Mouse (Mus musculus): ENCODE results near the gene Slc22a8. TPM values are rescaled to one million over a fixed set of nuclear protein-coding genes. Genes with fewer than 3 reads are reported as not detected.
A peak's percentile ranks its signal among the peaks of the same experiment; 100 is the strongest.

Slc22a8 gene
- polyA plus RNA-seq, 1 experiment, result 0.38 TPM

GRCm38 (mm10) chr19:8599229-8599628 is 8.2 kb downstream of the Slc22a8 start:
- no peak for DNase-seq (ENCODE audit: low read depth)

GRCm38 (mm10) chr19:8601922-8602321 is 10.9 kb downstream of the Slc22a8 start:
- no peak for DNase-seq (ENCODE audit: low read depth)

GRCm38 (mm10) chr19:8602914-8603313 is 11.9 kb downstream of the Slc22a8 start:
- no peak for DNase-seq (ENCODE audit: low read depth)

GRCm38 (mm10) chr19:8604536-8605240 is 13.6 kb downstream of the Slc22a8 start:
- DNase-seq (ENCODE audit: low read depth), result no peak

- no peak for DNase-seq (ENCODE audit: low read depth)
These were observed 14.1 kb downstream of the Slc22a8 start for GRCm38 (mm10) chr19:8605241-8605558.

GRCm38 (mm10) chr19:8611358-8612123 is 20.5 kb downstream of the Slc22a8 start:
- DNase-seq (ENCODE audit: low read depth), result peak; percentile 79

- no peak for DNase-seq (ENCODE audit: low read depth)
These were observed 22.1 kb downstream of the Slc22a8 start for GRCm38 (mm10) chr19:8613111-8613510.

- DNase-seq (ENCODE audit: low read depth), result no peak
These were observed 23.3 kb downstream of the Slc22a8 start for GRCm38 (mm10) chr19:8614343-8614742.

- DNase-seq (ENCODE audit: low read depth), result no peak
These were observed 25.3 kb downstream of the Slc22a8 start for GRCm38 (mm10) chr19:8616314-8616713.

GRCm38 (mm10) chr19:8617904-8618303 is 26.9 kb downstream of the Slc22a8 start, which contains the start of gene Slc22a6:
TSS of gene Slc22a6 (plus strand) at chr19:8618039.
- DNase-seq (ENCODE audit: low read depth), result no peak

GRCm38 (mm10) chr19:8621098-8621497 is 30.0 kb downstream of the Slc22a8 start:
- no peak for DNase-seq (ENCODE audit: low read depth)

- DNase-seq (ENCODE audit: low read depth), result no peak
These were observed 39.2 kb downstream of the Slc22a8 start for GRCm38 (mm10) chr19:8630249-8630648.

- DNase-seq (ENCODE audit: low read depth), result no peak
These were observed 39.8 kb downstream of the Slc22a8 start for GRCm38 (mm10) chr19:8630826-8631225.

GRCm38 (mm10) chr19:8632029-8632428 is 41.0 kb downstream of the Slc22a8 start:
- no peak for DNase-seq (ENCODE audit: low read depth)

- DNase-seq (ENCODE audit: low read depth), result no peak
These were observed 51.0 kb downstream of the Slc22a8 start for GRCm38 (mm10) chr19:8642086-8642485.

- no peak for DNase-seq (ENCODE audit: low read depth)
These were observed 55.3 kb downstream of the Slc22a8 start for GRCm38 (mm10) chr19:8646393-8646792.

- no peak for DNase-seq (ENCODE audit: low read depth)
These were observed 64.8 kb downstream of the Slc22a8 start for GRCm38 (mm10) chr19:8655833-8656232.

GRCm38 (mm10) chr19:8656341-8656740 is 65.3 kb downstream of the Slc22a8 start:
- DNase-seq (ENCODE audit: low read depth), result no peak

Other genes starting within 250 kb of the Slc22a8 start
- gene Slc22a30, start 186.1 kb upstream of the Slc22a8 start, polyA plus RNA-seq (2012; rRNA removed), result 0.06 TPM in 1 of 2 replicates, not detected in the other
- gene Slc22a6, start 26.8 kb downstream of the Slc22a8 start, polyA plus RNA-seq (2012; rRNA removed), result 0.04 TPM in 1 of 2 replicates, not detected in the other
- gene Chrm1, start 72.5 kb downstream of the Slc22a8 start, polyA plus RNA-seq (2012; rRNA removed), result 0.12 and 0.25 TPM in 2 replicates
- 393 and 456 TPM in 2 replicates for gene Slc3a2, start 132.1 kb downstream of the Slc22a8 start, polyA plus RNA-seq (2012; rRNA removed)
- gene Wdr74, start 144.6 kb downstream of the Slc22a8 start, polyA plus RNA-seq (2012; rRNA removed), result 30.1 and 32.2 TPM in 2 replicates
- gene 1700092M07Rik, start 149.5 kb downstream of the Slc22a8 start, polyA plus RNA-seq (2012; rRNA removed), result 2.3 and 2.5 TPM in 2 replicates
- 95.3 and 118 TPM in 2 replicates for gene Stx5a, start 150.2 kb downstream of the Slc22a8 start, polyA plus RNA-seq (2012; rRNA removed)
- 96.6 and 113 TPM in 2 replicates for gene Nxf1, start 165.8 kb downstream of the Slc22a8 start, polyA plus RNA-seq (2012; rRNA removed)
- 183 and 249 TPM in 2 replicates for gene Tmem223, start 179.7 kb downstream of the Slc22a8 start, polyA plus RNA-seq (2012; rRNA removed)
- 112 and 134 TPM in 2 replicates for gene Tmem179b, start 183.2 kb downstream of the Slc22a8 start, polyA plus RNA-seq (2012; rRNA removed)
- gene Taf6l, start 195.2 kb downstream of the Slc22a8 start, polyA plus RNA-seq (2012; rRNA removed), result 17.4 and 19.6 TPM in 2 replicates
- 88.3 and 105 TPM in 2 replicates for gene Polr2g, start 207.3 kb downstream of the Slc22a8 start, polyA plus RNA-seq (2012; rRNA removed)
- gene Zbtb3, start 211.3 kb downstream of the Slc22a8 start, polyA plus RNA-seq (2012; rRNA removed), result 2.4 and 2.9 TPM in 2 replicates
- 22.7 and 23.1 TPM in 2 replicates for gene Ttc9c, start 228.1 kb downstream of the Slc22a8 start, polyA plus RNA-seq (2012; rRNA removed)
- gene Hnrnpul2, start 228.8 kb downstream of the Slc22a8 start, polyA plus RNA-seq (2012; rRNA removed), result 19.0 and 35.0 TPM in 2 replicates
- gene AC129217.1, start 238.5 kb downstream of the Slc22a8 start, polyA plus RNA-seq (2012; rRNA removed), result 0.57 and 9.1 TPM in 2 replicates
- 306 and 363 TPM in 2 replicates for gene Bscl2, start 246.2 kb downstream of the Slc22a8 start, polyA plus RNA-seq (2012; rRNA removed)
- 0.43 and 0.46 TPM in 2 replicates for gene Gng3, start 247.9 kb downstream of the Slc22a8 start, polyA plus RNA-seq (2012; rRNA removed)

Data from gonadal fat pad, adult 2 months (tissue).